Mouse (Mus musculus) cerebellum, adult 9-10 months (tissue): ENCODE results near the gene Stom.

Experiments
- DNase-seq: peaks from one replicate; pipeline ENCODE4 v3.0.0; 2022

The Stom gene

GRCm38 (mm10) chr2:35336388-35337280, at the start of gene Stom:
Stom (minus strand) TSS chr2:35336976.
- DNase-seq, result peak; percentile 99

DNA sequence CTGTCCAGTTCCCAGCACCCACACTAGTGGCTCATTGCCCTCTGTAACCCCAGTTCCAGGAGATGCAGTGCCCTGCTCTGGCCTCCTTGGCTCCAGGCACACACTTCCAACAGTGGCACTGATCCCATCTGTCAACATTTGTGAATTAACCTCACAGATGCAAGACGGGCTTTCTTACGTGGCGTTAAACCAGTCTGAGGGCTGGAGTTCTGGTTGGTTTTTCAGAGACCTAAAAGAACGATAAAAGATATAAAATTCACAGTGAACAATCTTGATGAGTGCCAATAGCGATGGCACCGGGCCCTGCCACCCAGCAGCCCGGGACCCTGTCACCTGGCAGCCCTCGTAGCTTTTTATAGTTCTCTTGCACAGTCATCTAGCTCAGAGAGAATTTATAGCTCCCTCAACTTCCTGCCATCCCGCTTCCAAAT, 48.7 kb upstream of the Stom start:
- DNase-seq, result peak; percentile 26

DNA sequence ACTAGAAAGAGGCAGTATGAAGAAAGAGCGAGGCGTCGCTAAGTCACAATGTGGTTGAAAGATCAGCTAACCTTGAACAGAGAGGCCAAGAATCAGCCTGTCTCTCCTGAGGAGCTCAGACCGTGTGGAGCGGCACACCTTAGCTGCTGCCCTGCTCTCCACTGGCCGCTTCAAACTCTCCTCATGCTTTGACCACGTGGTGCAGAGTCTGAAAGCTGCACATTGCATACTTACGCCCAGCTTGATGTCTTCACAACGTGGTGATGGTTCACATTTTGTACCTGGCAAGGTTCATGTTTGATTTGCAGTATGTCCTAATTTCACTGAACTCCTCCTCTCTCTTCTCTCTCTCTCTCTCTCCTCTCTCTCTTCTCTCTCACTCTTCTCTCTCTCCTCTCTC, 42.5 kb upstream of the Stom start:
- DNase-seq, result no peak

DNA sequence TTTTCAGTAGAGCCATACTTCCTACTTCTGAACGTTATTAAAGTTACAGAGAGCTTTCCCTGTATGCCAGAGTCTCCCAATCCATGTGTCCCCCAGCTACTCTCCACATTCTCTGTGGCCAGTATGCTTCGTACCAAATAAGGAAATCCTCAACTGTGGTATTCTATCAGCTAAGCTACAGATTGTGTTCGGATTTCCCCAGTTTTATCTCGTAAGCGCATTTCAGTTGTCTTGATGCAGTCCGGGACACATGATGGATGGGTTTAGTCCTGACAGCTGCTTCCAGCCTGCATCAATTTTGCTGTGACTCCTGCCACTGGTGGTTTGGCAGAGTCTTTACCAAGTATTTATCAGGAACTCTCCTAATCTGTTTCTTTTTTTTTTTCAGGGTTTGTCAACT, 40.8 kb upstream of the Stom start:
- no peak for DNase-seq

- DNase-seq, result no peak
These were observed 36.2 kb upstream of the Stom start for GRCm38 (mm10) chr2:35373003-35373402.

DNA sequence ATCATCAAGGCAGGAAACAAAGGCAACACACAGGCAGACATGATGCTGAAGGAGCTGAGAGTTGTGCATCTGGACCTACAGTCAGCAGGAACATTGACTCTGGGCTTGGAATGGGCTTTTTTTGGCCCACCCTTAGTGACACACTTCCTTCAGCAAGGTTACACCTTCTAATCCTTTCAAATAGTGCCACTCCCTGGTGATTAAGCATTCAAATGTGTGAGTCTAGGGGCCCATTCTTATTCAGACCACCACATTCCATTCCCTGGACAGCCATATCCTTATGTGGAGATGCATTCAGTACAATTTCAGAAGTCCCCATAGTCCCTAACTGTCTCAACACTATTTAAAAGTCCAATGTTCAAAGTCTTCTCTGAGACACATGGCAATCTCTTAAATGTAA, 33.9 kb upstream of the Stom start:
- DNase-seq, result no peak

DNA sequence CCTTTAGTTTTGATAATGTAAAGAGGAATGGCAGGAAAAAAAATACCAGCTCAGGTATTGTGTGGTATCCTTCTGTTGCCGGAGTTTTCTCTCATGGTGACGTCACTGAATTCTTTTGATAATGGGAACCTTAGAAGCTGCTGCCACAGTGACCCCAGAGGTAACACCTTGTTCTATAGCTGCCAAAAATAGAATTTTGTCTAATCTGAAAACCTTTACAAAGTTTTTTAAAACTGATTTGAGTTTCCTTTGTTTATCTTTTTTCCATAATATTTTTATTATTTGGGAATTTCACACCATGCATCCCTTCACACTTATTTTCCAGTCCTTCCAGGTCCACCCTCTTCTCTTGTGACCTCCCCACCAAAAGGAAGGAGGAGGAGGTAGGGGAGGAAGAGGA, 30.9 kb upstream of the Stom start, which contains the start of gene 4930568D16Rik:
Gene 4930568D16Rik, minus strand, starts transcription at position 101 of the 400 bp plus-strand sequence.
- DNase-seq, result no peak

GRCm38 (mm10) chr2:35349184-35349583, 12.4 kb upstream of the Stom start:
- DNase-seq, result peak; percentile 64

DNA sequence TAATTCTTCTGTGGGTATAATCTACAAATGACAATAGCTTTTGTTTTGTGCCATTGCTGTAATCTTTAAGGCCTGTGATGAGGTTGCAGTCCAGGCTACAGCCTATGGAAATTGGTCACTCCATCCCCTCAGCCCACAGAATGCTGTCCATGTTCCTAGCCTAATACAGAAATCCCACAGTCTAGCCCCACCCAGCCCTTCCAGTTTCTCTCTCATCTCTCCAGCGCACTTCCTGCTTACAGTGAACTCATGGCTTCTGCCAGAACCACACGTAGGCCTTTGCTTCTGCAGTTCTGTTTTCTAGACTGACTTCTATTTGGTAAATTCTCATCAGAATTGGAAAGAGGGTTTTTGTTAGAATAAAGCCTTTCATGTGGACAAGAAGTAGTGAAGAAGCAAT, 9.2 kb upstream of the Stom start:
- DNase-seq, result no peak

GRCm38 (mm10) chr2:35342605-35343004, 5.8 kb upstream of the Stom start:
- no peak for DNase-seq

GRCm38 (mm10) chr2:35338707-35339106, 1.9 kb upstream of the Stom start:
- DNase-seq, result no peak

GRCm38 (mm10) chr2:35338036-35338435, 1.3 kb upstream of the Stom start:
- no peak for DNase-seq

- no peak for DNase-seq
These were observed 643 bp upstream of the Stom start for GRCm38 (mm10) chr2:35337419-35337818.

- DNase-seq, result peak; percentile 29
These were observed 1.2 kb downstream of the Stom start for GRCm38 (mm10) chr2:35335620-35336019.

DNA sequence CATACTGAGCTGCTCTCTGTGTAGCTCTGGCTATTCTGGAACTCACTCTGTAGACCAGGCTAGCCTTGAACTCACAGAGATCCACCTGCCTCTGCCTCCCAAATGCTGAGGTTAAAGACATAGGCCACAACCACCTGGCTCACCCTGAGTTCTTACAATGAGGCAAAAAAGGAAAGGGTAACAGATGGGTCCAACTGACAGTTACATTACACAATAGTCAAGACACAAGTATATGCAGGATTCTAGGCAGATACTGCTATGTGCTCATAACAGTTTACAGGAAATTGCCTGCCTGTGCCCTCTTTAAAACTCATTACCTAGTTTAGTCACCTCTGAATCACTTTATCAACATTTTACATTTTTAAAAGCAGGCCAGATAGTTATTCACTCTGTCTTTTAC, 3.1 kb downstream of the Stom start:
- DNase-seq, result no peak

GRCm38 (mm10) chr2:35331205-35331604, 5.6 kb downstream of the Stom start:
- no peak for DNase-seq

DNA sequence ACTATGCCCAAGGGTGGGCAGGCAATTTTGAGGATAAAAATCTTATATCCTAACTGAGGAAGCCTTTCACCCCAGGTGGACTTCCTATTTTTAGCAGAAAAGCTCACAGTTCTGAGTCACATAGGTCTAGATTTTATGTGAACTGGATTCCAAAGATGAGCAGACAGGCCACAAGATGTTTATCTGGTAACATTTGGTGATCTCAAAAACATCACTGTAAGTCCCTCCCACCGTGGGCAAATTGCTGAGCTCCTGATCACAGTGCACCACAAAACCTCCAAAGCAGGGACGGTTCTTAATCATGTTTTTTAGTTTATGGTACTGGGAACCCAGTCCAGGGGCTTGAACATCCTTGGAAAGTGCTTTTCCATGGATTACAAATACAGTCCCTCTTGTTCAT, 7.7 kb downstream of the Stom start:
- DNase-seq, result peak; percentile 32

- peak; percentile 91 for DNase-seq
These were observed 8.5 kb downstream of the Stom start for GRCm38 (mm10) chr2:35328064-35328792.

GRCm38 (mm10) chr2:35327583-35327982, 9.2 kb downstream of the Stom start:
- peak; percentile 27 for DNase-seq

DNA sequence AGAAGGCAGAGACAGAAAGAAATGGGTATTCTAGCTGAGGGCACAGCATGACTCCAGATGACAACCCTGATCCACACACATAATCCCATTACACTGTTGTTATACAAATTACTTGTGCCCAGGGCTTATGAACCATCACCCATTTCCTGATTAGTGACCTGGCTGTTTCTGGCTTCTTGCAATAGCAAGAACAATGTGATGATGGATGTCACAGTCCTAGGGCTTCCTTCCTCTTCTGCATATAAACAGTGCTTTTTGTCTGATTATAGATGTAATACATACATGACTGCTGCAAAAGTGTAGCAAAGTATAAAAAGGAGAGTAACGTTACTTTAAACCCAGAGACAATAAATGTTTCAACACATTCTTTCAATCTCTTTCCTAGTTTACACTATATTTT, 9.8 kb downstream of the Stom start:
- peak; percentile 18 for DNase-seq

GRCm38 (mm10) chr2:35325930-35326329, 10.8 kb downstream of the Stom start:
- no peak for DNase-seq

DNA sequence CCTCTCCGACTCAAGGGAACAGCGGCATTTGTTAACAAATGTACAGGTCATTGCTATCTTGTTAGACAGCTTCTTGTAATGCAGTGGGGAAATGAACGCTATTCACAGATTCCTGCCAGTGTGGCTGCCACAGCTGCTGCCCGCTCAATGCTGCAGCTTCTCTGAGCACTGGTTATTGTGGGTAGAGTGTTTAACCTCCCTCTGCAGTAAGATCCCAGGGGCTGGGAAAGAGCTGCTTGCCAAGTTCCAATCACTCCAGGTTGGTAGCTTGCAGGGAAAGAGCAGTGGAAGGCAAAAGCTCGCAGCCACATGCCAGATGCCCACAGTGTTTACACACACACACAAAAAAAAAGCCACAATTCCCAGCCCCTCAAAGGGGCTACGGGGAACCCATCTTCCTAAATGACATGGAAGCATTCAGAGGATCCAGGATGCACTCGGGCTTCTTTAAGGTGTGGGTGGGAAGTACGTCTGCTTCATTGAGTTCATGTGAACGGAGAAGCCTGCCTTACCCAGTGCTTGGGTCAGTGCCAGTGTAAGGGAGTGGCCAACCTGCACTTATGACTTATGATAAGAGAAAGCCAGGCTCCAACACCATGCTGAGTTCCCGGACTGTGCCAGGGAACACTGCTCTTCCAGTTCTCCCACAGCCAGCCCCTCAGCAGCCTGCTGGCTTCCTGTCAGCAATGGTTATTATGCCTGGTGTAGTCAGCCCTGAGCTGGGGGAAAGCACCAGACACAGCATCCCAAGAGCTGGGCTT, 14.2 kb downstream of the Stom start:
- peak; percentile 79 for DNase-seq

- no peak for DNase-seq
These were observed 16.4 kb downstream of the Stom start for GRCm38 (mm10) chr2:35320399-35320798.
